In genomic region chrX:36136346-36136745, GRCm38 (mm10) we compare ENCODE assay signal across 27 mouse cellular contexts. TPM values are rescaled to one million over a fixed set of nuclear protein-coding genes. Genes with fewer than 3 reads are reported as not detected.
DNase-seq lines count a peak whose midpoint lies in the region; ATAC-seq and TF ChIP-seq lines count a peak whose summit lies in the region.
"Had no signal": no experiment of that assay in that cellular context is flagged by ENCODE, and none has a peak within 500 bp of the region (broad histone marks: within the 10 kb centered on the region; RNA-seq: fewer than 3 reads in every experiment).

No protein-coding gene starts in this region.

- H3K9ac ChIP-seq in heart, embryonic 13.5 days: no peak overlapping the region
- H3K9ac ChIP-seq in heart, embryonic 11.5 days (ENCODE audit: low read depth, low read length): no peak overlapping the region
- H3K9ac ChIP-seq in liver, adult 2 months (ENCODE audit: low read depth, low read length): no peak overlapping the region
- no peak overlapping the region for H3K9ac ChIP-seq in liver, embryonic 11.5 days (ENCODE audit: low read depth, low read length)
- H3K9ac ChIP-seq: embryonic facial prominence, embryonic 12.5 days; liver, embryonic 14.5 days; midbrain, embryonic 13.5 days; neural tube, embryonic 13.5 days had no signal

- DNase-seq in liver, adult 2 months (ENCODE audit: extremely low read depth, low read depth, low spot score): peak; percentile 11
- no peak for DNase-seq in liver, embryonic 11.5 days (ENCODE audit: low spot score)
- peak; percentile 0 for DNase-seq in T-cell, adult 2 months (ENCODE audit: low spot score)
- peak; percentile 27 for DNase-seq in lung, postnatal 25 days (ENCODE audit: low spot score)
- no peak for DNase-seq in layer of hippocampus, adult 9-11 months
- DNase-seq: adrenal gland, postnatal 10 days; cerebellum, adult 11-12 months; cerebellum, adult 9-11 months; embryo, embryonic 11 days; gastrocnemius, adult 2 months; gastrocnemius, postnatal 36 days; heart, adult 2 months; layer of hippocampus, postnatal 36 days; left cerebral cortex, postnatal 4 days; right cerebral cortex, postnatal 4 days had no signal

- H3K27ac ChIP-seq in heart, embryonic 13.5 days (replicated peaks): peak overlapping the region; percentile 28; the same call in 1 of the 2 replicates
- H3K27ac ChIP-seq in heart, embryonic 11.5 days (ENCODE audit: low read depth, low read length): no peak overlapping the region
- no peak overlapping the region for H3K27ac ChIP-seq in liver, adult 2 months (replicated peaks; ENCODE audit: insufficient read depth, low read depth, low read length)
- no peak overlapping the region for H3K27ac ChIP-seq in liver, embryonic 11.5 days (ENCODE audit: low read depth, low read length)
- H3K27ac ChIP-seq: embryonic facial prominence, embryonic 12.5 days; gastrocnemius, adult 2 months; heart, adult 2 months; layer of hippocampus, adult 2 months; liver, embryonic 14.5 days; midbrain, embryonic 13.5 days; neural tube, embryonic 13.5 days had no signal

- WGBS in heart, embryonic 13.5 days: 50% methylated on average over 1 of the region's 1 CpGs
- 59% methylated on average over 1 of the region's 1 CpGs for WGBS in heart, embryonic 11.5 days (ENCODE audit: insufficient replicate concordance)
- WGBS in liver, adult 2 months: 54% methylated on average over 1 of the region's 1 CpGs
- 66% methylated on average over 1 of the region's 1 CpGs for WGBS in liver, embryonic 11.5 days

- H3K4me1 ChIP-seq in heart, embryonic 13.5 days: peaks cover 7% of the 10 kb centered on the region; the same call in 1 of the 2 replicates
- H3K4me1 ChIP-seq in heart, embryonic 11.5 days (ENCODE audit: control insufficient read depth, insufficient read depth, low read length): no peaks in the 10 kb centered on the region
- peaks cover 1% of the 10 kb centered on the region; the same call in 1 of the 2 replicates for H3K4me1 ChIP-seq in liver, adult 2 months (ENCODE audit: control insufficient read depth, insufficient read depth, low read length)
- H3K4me1 ChIP-seq in liver, embryonic 11.5 days (replicated peaks; ENCODE audit: control insufficient read depth, insufficient read depth, low read length): no peaks in the 10 kb centered on the region
- H3K4me1 ChIP-seq: embryonic facial prominence, embryonic 12.5 days; megakaryocyte, embryonic 14.5 days; midbrain, embryonic 13.5 days; neural tube, embryonic 13.5 days had no signal

- H3K4me2 ChIP-seq in heart, embryonic 13.5 days: no peak overlapping the region
- no peak overlapping the region for H3K4me2 ChIP-seq in heart, embryonic 11.5 days
- H3K4me2 ChIP-seq in liver, embryonic 11.5 days: no peak overlapping the region
- H3K4me2 ChIP-seq: embryonic facial prominence, embryonic 12.5 days; midbrain, embryonic 13.5 days; neural tube, embryonic 13.5 days had no signal

- H3K36me3 ChIP-seq in heart, embryonic 13.5 days: no peaks in the 10 kb centered on the region
- H3K36me3 ChIP-seq in heart, embryonic 11.5 days (ENCODE audit: control insufficient read depth, insufficient read depth, low read length): no peaks in the 10 kb centered on the region
- H3K36me3 ChIP-seq in liver, adult 2 months (ENCODE audit: control insufficient read depth, insufficient read depth, low read length): peaks cover 10% of the 10 kb centered on the region
- no peaks in the 10 kb centered on the region for H3K36me3 ChIP-seq in liver, embryonic 11.5 days (ENCODE audit: control insufficient read depth, insufficient read depth, low read length)
- H3K36me3 ChIP-seq: embryonic facial prominence, embryonic 12.5 days; midbrain, embryonic 13.5 days; neural tube, embryonic 13.5 days had no signal

- H3K79me2 ChIP-seq in liver, adult 2 months (ENCODE audit: control insufficient read depth, insufficient read depth, low read length): no peaks in the 10 kb centered on the region

- no peaks in the 10 kb centered on the region for H3K27me3 ChIP-seq in heart, embryonic 13.5 days (replicated peaks)
- no peaks in the 10 kb centered on the region for H3K27me3 ChIP-seq in heart, embryonic 11.5 days (ENCODE audit: control insufficient read depth, insufficient read depth, low read length)
- H3K27me3 ChIP-seq in liver, adult 2 months (ENCODE audit: control insufficient read depth, insufficient read depth, low read length): no peaks in the 10 kb centered on the region
- no peaks in the 10 kb centered on the region for H3K27me3 ChIP-seq in liver, embryonic 11.5 days (replicated peaks; ENCODE audit: control insufficient read depth, insufficient read depth, low read length)
- H3K27me3 ChIP-seq: CH12.LX; embryonic facial prominence, embryonic 12.5 days; midbrain, embryonic 13.5 days; neural tube, embryonic 13.5 days had no signal

- TF ChIP-seq POLR2A in liver, adult 2 months (IDR thresholded peaks at IDR 0.05; ENCODE audit: extremely low read depth, insufficient read depth, low read length): no peak

- no peak for TF ChIP-seq CTCF in liver, adult 2 months (IDR thresholded peaks at IDR 0.05; ENCODE audit: low read depth, low read length)

- no peaks in the 10 kb centered on the region for H3K9me3 ChIP-seq in heart, embryonic 13.5 days
- no peaks in the 10 kb centered on the region for H3K9me3 ChIP-seq in heart, embryonic 11.5 days (replicated peaks; ENCODE audit: control insufficient read depth, low read length)
- H3K9me3 ChIP-seq in liver, embryonic 11.5 days (ENCODE audit: control insufficient read depth, low read length): no peaks in the 10 kb centered on the region
- H3K9me3 ChIP-seq: embryonic facial prominence, embryonic 12.5 days; midbrain, embryonic 13.5 days; neural tube, embryonic 13.5 days had no signal

- H3K4me3 ChIP-seq in heart, embryonic 13.5 days: no peak overlapping the region
- H3K4me3 ChIP-seq in heart, embryonic 11.5 days (ENCODE audit: low read depth, low read length): no peak overlapping the region
- no peak overlapping the region for H3K4me3 ChIP-seq in liver, adult 2 months (ENCODE audit: insufficient read depth, low read depth, low read length)
- H3K4me3 ChIP-seq in liver, embryonic 11.5 days (ENCODE audit: low read depth, low read length): no peak overlapping the region
- H3K4me3 ChIP-seq: embryonic facial prominence, embryonic 12.5 days; gastrocnemius, adult 2 months; heart, adult 2 months; layer of hippocampus, adult 2 months; megakaryocyte, embryonic 14.5 days; midbrain, embryonic 13.5 days; neural tube, embryonic 13.5 days had no signal

- ATAC-seq in heart, embryonic 13.5 days (ENCODE audit: extremely low read depth, insufficient number of reproducible peaks, low FRiP score, low TSS enrichment): no peak
- ATAC-seq in heart, embryonic 11.5 days (replicated peaks; ENCODE audit: insufficient number of reproducible peaks, low FRiP score, low TSS enrichment): no peak
- no peak for ATAC-seq in liver, embryonic 11.5 days (replicated peaks; ENCODE audit: low FRiP score)
- ATAC-seq: forebrain, embryonic 14.5 days; hindbrain, embryonic 16.5 days; midbrain, embryonic 13.5 days had no signal

RNA-seq across cellular contexts. Expression of gene Il13ra1, which starts 24.4 kb away (rescaled TPM):
- 22.8 and 24.5 TPM in 2 replicates for polyA plus RNA-seq in heart, embryonic 13.5 days (2015; fragmentation: Nextera tagmentation; extraction: Ambion mirVana)
- polyA plus RNA-seq in heart, embryonic 11.5 days (2014; fragmentation: Nextera tagmentation; extraction: Ambion mirVana): 17.8 and 21.3 TPM in 2 replicates
- 37.9 and 44.3 TPM in 2 replicates for total RNA-seq in liver, adult 2 months (2014; rRNA removed)
- 7.1 and 7.3 TPM in 2 replicates for polyA plus RNA-seq in liver, adult 2 months (2012; rRNA removed)
- polyA plus RNA-seq in liver, embryonic 11.5 days (2014; fragmentation: Nextera tagmentation; extraction: Ambion mirVana): 5.6 and 6.0 TPM in 2 replicates

RNA-seq across cellular contexts. Expression of gene Zcchc12, which starts 59.4 kb away (rescaled TPM):
- 5.1 and 7.2 TPM in 2 replicates for polyA plus RNA-seq in heart, embryonic 13.5 days (2015; fragmentation: Nextera tagmentation; extraction: Ambion mirVana)
- polyA plus RNA-seq in heart, embryonic 11.5 days (2014; fragmentation: Nextera tagmentation; extraction: Ambion mirVana): 5.8 and 6.3 TPM in 2 replicates
- not detected in 2 replicates for total RNA-seq in liver, adult 2 months (2014; rRNA removed)
- polyA plus RNA-seq in liver, adult 2 months (2012; rRNA removed): not detected in 2 replicates
- polyA plus RNA-seq in liver, embryonic 11.5 days (2014; fragmentation: Nextera tagmentation; extraction: Ambion mirVana): 3.8 and 4.6 TPM in 2 replicates
- total RNA-seq: CH12.LX; gastrocnemius, adult 2 months; gastrocnemius, postnatal 36 days had no signal
- polyA plus RNA-seq: spleen, adult 2 months had no signal

Comparison
In these comparisons a context has a peak if more than half of its experiments do, and no peak if none do; other contexts are left out.
1. DNase-seq: peak in liver, adult 2 months (single experiment), T-cell, adult 2 months (single experiment) and lung, postnatal 25 days (single experiment); none in liver, embryonic 11.5 days (single experiment) and layer of hippocampus, adult 9-11 months (single experiment).